Mouse (Mus musculus): ENCODE measurements at regions not wholly inside any gene's neighbourhood (a gene's known extent, or its start where the extent isn't known, plus 50 kb on each side); places are given as distances from the start of the nearest gene placed in this dataset.

GRCm38 (mm10) chr1:73459754-73460534, 444.2 kb upstream of the Tnp1 start:
- no peak for ATAC-seq (replicated peaks; ENCODE audit: extremely low read depth, insufficient read depth, low FRiP score)
- no peaks in the 10 kb centered on the region for H3K36me3 ChIP-seq (ENCODE audit: control insufficient read depth, insufficient read depth)
- H3K4me2 ChIP-seq (ENCODE audit: low read depth, low read length) = no peak overlapping the region
- H3K9me3 ChIP-seq (replicated peaks; ENCODE audit: control insufficient read depth, low read length) = no peaks in the 10 kb centered on the region
- H3K4me3 ChIP-seq (ENCODE audit: low read length) = no peak overlapping the region
- H3K27ac ChIP-seq (ENCODE audit: low read length) = no peak overlapping the region
- no peaks in the 10 kb centered on the region for H3K4me1 ChIP-seq (ENCODE audit: control insufficient read depth, insufficient read depth, low read length)
- H3K27me3 ChIP-seq (ENCODE audit: control insufficient read depth, insufficient read depth, low read length) = no peaks in the 10 kb centered on the region
- WGBS = 76% methylated on average over 13 of the region's 13 CpGs
- H3K9ac ChIP-seq (ENCODE audit: low read length) = no peak overlapping the region

DNA sequence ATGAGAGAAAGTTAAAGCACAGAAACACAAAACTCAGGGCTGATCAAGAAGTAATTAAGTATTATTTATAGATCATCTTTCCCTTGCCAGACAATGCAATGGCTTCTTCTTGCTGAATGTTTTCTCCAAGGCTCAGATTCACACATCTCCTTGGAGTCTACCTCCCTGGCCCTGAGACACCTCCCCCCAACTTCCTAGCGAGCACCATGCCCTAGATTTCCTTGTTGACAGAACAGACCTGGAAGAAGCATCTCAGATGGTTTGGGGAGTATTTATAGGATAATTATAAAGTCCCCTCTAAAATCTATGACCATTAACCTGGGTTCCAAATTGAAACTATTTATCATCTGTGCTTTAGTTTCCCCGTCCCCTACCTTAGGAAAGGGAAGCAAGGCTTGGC, 441.6 kb upstream of the Tnp1 start:
- 78% methylated on average over 2 of the region's 2 CpGs for WGBS
- ATAC-seq (replicated peaks; ENCODE audit: extremely low read depth, insufficient read depth, low FRiP score) = no peak
- Histone ChIP-seq H3K27ac (ENCODE audit: low read length) (no peak overlapping the region), H3K4me1 (ENCODE audit: control insufficient read depth, insufficient read depth, low read length) (no peaks in the 10 kb centered on the region), H3K4me3 (ENCODE audit: low read length) (no peak overlapping the region), H3K27me3 (ENCODE audit: control insufficient read depth, insufficient read depth, low read length) (no peaks in the 10 kb centered on the region), H3K9me3 (replicated peaks; ENCODE audit: control insufficient read depth, low read length) (no peaks in the 10 kb centered on the region), H3K9ac (ENCODE audit: low read length) (no peak overlapping the region), H3K36me3 (ENCODE audit: control insufficient read depth, insufficient read depth) (no peaks in the 10 kb centered on the region), H3K4me2 (ENCODE audit: low read depth, low read length) (no peak overlapping the region)

DNA sequence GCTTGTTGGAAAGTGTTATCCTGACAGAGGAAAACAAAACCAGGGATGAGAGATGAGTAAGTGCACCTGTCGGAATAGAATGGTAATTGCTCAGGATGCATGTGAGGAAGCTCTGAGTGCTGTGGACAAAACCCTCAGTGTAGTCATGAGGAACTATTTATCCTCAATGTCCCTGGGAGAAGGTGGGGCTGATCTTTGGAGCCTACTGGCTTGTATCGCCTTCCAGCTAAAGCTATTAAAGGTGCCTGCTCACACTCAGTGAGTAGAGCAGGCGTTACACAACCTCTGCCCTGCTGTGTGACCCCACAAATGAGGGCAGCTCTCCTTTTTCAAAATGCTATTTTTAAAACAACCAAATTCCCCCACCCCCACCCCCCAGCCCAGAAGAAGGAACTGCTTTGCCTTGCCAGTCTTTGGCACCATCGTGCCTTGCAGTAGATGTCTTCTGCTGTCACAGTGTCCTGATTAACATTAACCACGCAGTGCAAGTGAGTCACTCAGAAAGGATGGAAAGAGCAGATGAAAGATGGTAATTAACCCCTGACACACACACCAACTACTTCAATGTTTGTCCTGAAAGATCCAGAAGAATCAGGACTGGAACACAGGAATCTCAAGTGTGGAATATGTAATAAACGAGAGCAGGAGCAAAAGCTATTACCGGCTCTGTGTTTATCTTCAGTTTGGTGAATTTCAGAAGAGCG, 440.8 kb upstream of the Tnp1 start:
- no peak overlapping the region for H3K4me3 ChIP-seq (ENCODE audit: low read length)
- no peak overlapping the region for H3K9ac ChIP-seq (ENCODE audit: low read length)
- 55% methylated on average over 8 of the region's 8 CpGs for WGBS
- H3K4me2 ChIP-seq (ENCODE audit: low read depth, low read length) = no peak overlapping the region
- no peaks in the 10 kb centered on the region for H3K27me3 ChIP-seq (ENCODE audit: control insufficient read depth, insufficient read depth, low read length)
- H3K36me3 ChIP-seq (ENCODE audit: control insufficient read depth, insufficient read depth) = no peaks in the 10 kb centered on the region
- no peaks in the 10 kb centered on the region for H3K4me1 ChIP-seq (ENCODE audit: control insufficient read depth, insufficient read depth, low read length)
- H3K9me3 ChIP-seq (replicated peaks; ENCODE audit: control insufficient read depth, low read length) = no peaks in the 10 kb centered on the region
- ATAC-seq (replicated peaks; ENCODE audit: extremely low read depth, insufficient read depth, low FRiP score) = no peak
- H3K27ac ChIP-seq (ENCODE audit: low read length) = no peak overlapping the region

- H3K4me2 ChIP-seq (ENCODE audit: low read depth, low read length) = no peak overlapping the region
- no peak overlapping the region for H3K4me3 ChIP-seq (ENCODE audit: low read length)
- WGBS = 37% methylated on average over 6 of the region's 6 CpGs
- no peaks in the 10 kb centered on the region for H3K27me3 ChIP-seq (ENCODE audit: control insufficient read depth, insufficient read depth, low read length)
- peaks cover 4% of the 10 kb centered on the region; the same call in 1 of the 2 replicates for H3K9me3 ChIP-seq (replicated peaks; ENCODE audit: control insufficient read depth, low read length)
- H3K36me3 ChIP-seq (ENCODE audit: control insufficient read depth, insufficient read depth) = no peaks in the 10 kb centered on the region
- no peaks in the 10 kb centered on the region for H3K4me1 ChIP-seq (ENCODE audit: control insufficient read depth, insufficient read depth, low read length)
- ATAC-seq (replicated peaks; ENCODE audit: extremely low read depth, insufficient read depth, low FRiP score) = no peak
- no peak overlapping the region for H3K27ac ChIP-seq (ENCODE audit: low read length)
- H3K9ac ChIP-seq (ENCODE audit: low read length) = no peak overlapping the region
Measured at GRCm38 (mm10) chr1:73444216-73444890, 428.6 kb upstream of the Tnp1 start.

GRCm38 (mm10) chr1:73438385-73438784, 422.7 kb upstream of the Tnp1 start:
- peaks cover 4% of the 10 kb centered on the region; the same call in 1 of the 2 replicates for H3K9me3 ChIP-seq (replicated peaks; ENCODE audit: control insufficient read depth, low read length)
- H3K4me1 ChIP-seq (ENCODE audit: control insufficient read depth, insufficient read depth, low read length) = no peaks in the 10 kb centered on the region
- no peak overlapping the region for H3K4me2 ChIP-seq (ENCODE audit: low read depth, low read length)
- no peaks in the 10 kb centered on the region for H3K27me3 ChIP-seq (ENCODE audit: control insufficient read depth, insufficient read depth, low read length)
- H3K36me3 ChIP-seq (ENCODE audit: control insufficient read depth, insufficient read depth) = no peaks in the 10 kb centered on the region
- H3K9ac ChIP-seq (ENCODE audit: low read length) = no peak overlapping the region
- H3K27ac ChIP-seq (ENCODE audit: low read length) = no peak overlapping the region
- WGBS = 44% methylated on average over 8 of the region's 8 CpGs
- ATAC-seq (replicated peaks; ENCODE audit: extremely low read depth, insufficient read depth, low FRiP score) = no peak
- no peak overlapping the region for H3K4me3 ChIP-seq (ENCODE audit: low read length)

GRCm38 (mm10) chr1:73428101-73428500, 412.4 kb upstream of the Tnp1 start:
- H3K4me1 ChIP-seq (ENCODE audit: control insufficient read depth, insufficient read depth, low read length) = no peaks in the 10 kb centered on the region
- H3K9ac ChIP-seq (ENCODE audit: low read length) = no peak overlapping the region
- H3K36me3 ChIP-seq (ENCODE audit: control insufficient read depth, insufficient read depth) = no peaks in the 10 kb centered on the region
- ATAC-seq (replicated peaks; ENCODE audit: extremely low read depth, insufficient read depth, low FRiP score) = no peak
- no peak overlapping the region for H3K4me3 ChIP-seq (ENCODE audit: low read length)
- no peaks in the 10 kb centered on the region for H3K27me3 ChIP-seq (ENCODE audit: control insufficient read depth, insufficient read depth, low read length)
- WGBS = 93% methylated on average over 4 of the region's 4 CpGs
- H3K4me2 ChIP-seq (ENCODE audit: low read depth, low read length) = no peak overlapping the region
- H3K9me3 ChIP-seq (replicated peaks; ENCODE audit: control insufficient read depth, low read length) = no peaks in the 10 kb centered on the region
- no peak overlapping the region for H3K27ac ChIP-seq (ENCODE audit: low read length)

- ATAC-seq (replicated peaks; ENCODE audit: extremely low read depth, insufficient read depth, low FRiP score) = no peak
- Histone ChIP-seq H3K4me3 (ENCODE audit: low read length) (no peak overlapping the region), H3K27me3 (ENCODE audit: control insufficient read depth, insufficient read depth, low read length) (no peaks in the 10 kb centered on the region), H3K27ac (ENCODE audit: low read length) (no peak overlapping the region), H3K9me3 (replicated peaks; ENCODE audit: control insufficient read depth, low read length) (no peaks in the 10 kb centered on the region), H3K4me2 (ENCODE audit: low read depth, low read length) (no peak overlapping the region), H3K4me1 (ENCODE audit: control insufficient read depth, insufficient read depth, low read length) (no peaks in the 10 kb centered on the region), H3K9ac (ENCODE audit: low read length) (no peak overlapping the region), H3K36me3 (ENCODE audit: control insufficient read depth, insufficient read depth) (no peaks in the 10 kb centered on the region)
- WGBS = 57% methylated on average over 7 of the region's 7 CpGs
Measured at GRCm38 (mm10) chr1:73425049-73425448, 409.3 kb upstream of the Tnp1 start.

GRCm38 (mm10) chr1:73418196-73418595, 402.5 kb upstream of the Tnp1 start:
- Histone ChIP-seq H3K4me2 (ENCODE audit: low read depth, low read length) (no peak overlapping the region), H3K4me1 (ENCODE audit: control insufficient read depth, insufficient read depth, low read length) (no peaks in the 10 kb centered on the region), H3K4me3 (ENCODE audit: low read length) (no peak overlapping the region), H3K27me3 (ENCODE audit: control insufficient read depth, insufficient read depth, low read length) (no peaks in the 10 kb centered on the region), H3K9me3 (replicated peaks; ENCODE audit: control insufficient read depth, low read length) (no peaks in the 10 kb centered on the region), H3K36me3 (ENCODE audit: control insufficient read depth, insufficient read depth) (no peaks in the 10 kb centered on the region), H3K27ac (ENCODE audit: low read length) (no peak overlapping the region), H3K9ac (ENCODE audit: low read length) (no peak overlapping the region)
- 85% methylated on average over 2 of the region's 2 CpGs for WGBS
- no peak for ATAC-seq (replicated peaks; ENCODE audit: extremely low read depth, insufficient read depth, low FRiP score)

GRCm38 (mm10) chr1:73411452-73411851, 395.7 kb upstream of the Tnp1 start:
- 88% methylated on average over 2 of the region's 2 CpGs for WGBS
- Histone ChIP-seq H3K27ac (ENCODE audit: low read length) (no peak overlapping the region), H3K9me3 (replicated peaks; ENCODE audit: control insufficient read depth, low read length) (0 out of 2 replicates have a peak, but pooled peaks cover 2% of the 10 kb centered on the region), H3K4me2 (ENCODE audit: low read depth, low read length) (no peak overlapping the region), H3K27me3 (ENCODE audit: control insufficient read depth, insufficient read depth, low read length) (no peaks in the 10 kb centered on the region), H3K36me3 (ENCODE audit: control insufficient read depth, insufficient read depth) (no peaks in the 10 kb centered on the region), H3K4me1 (ENCODE audit: control insufficient read depth, insufficient read depth, low read length) (no peaks in the 10 kb centered on the region), H3K4me3 (ENCODE audit: low read length) (no peak overlapping the region), H3K9ac (ENCODE audit: low read length) (no peak overlapping the region)
- no peak for ATAC-seq (replicated peaks; ENCODE audit: extremely low read depth, insufficient read depth, low FRiP score)

Measured in heart, embryonic 16.5 days (tissue).